Mouse (Mus musculus): ENCODE results near the gene Dhdds. TPM values are rescaled to one million over a fixed set of nuclear protein-coding genes. Genes with fewer than 3 reads are reported as not detected.

The Dhdds gene
- 32.0 and 37.0 TPM in 2 replicates for polyA plus RNA-seq (2012; rRNA removed)

- H3K27me3 ChIP-seq (replicated peaks; ENCODE audit: control insufficient read depth, insufficient read depth, low read length) = no peaks in the 10 kb centered on the region
- no peaks in the 10 kb centered on the region; the same call in 1 of the 2 replicates for H3K4me1 ChIP-seq (ENCODE audit: control insufficient read depth, insufficient read depth, low read length)
- peak within 1 kb of the TSS; percentile 30; the same call in 1 of the 2 replicates for H3K27ac ChIP-seq (ENCODE audit: insufficient read depth, low read depth, low read length)
- peak; percentile 97 for DNase-seq
- no peak for TF ChIP-seq POLR2A (IDR thresholded peaks at IDR 0.05; ENCODE audit: low read depth, low read length)
- TF ChIP-seq CTCF (conservative IDR thresholded peaks at IDR 0.05; ENCODE audit: insufficient read depth, insufficient read length, low read depth, low read length) = no peak
- WGBS = under 1% methylated on average over 49 of the region's 49 CpGs
- peak within 1 kb of the TSS; percentile 77 for H3K4me3 ChIP-seq (ENCODE audit: insufficient read depth, low read depth, low read length)
- H3K36me3 ChIP-seq (ENCODE audit: control insufficient read depth, insufficient read depth, low read length) = no peaks in the 10 kb centered on the region
Observed at GRCm38 (mm10) chr4:134000466-134001438, at the start of gene Dhdds. TSS of gene Dhdds (minus strand) at chr4:134000918.

GRCm38 (mm10) chr4:134047648-134048047, 46.9 kb upstream of the Dhdds start:
- no peaks in the 10 kb centered on the region for H3K36me3 ChIP-seq (ENCODE audit: control insufficient read depth, insufficient read depth, low read length)
- WGBS = 70% methylated on average over 5 of the region's 5 CpGs
- no peak for DNase-seq
- no peak for TF ChIP-seq POLR2A (IDR thresholded peaks at IDR 0.05; ENCODE audit: low read depth, low read length)
- TF ChIP-seq CTCF (conservative IDR thresholded peaks at IDR 0.05; ENCODE audit: insufficient read depth, insufficient read length, low read depth, low read length) = no peak
- H3K27ac ChIP-seq (ENCODE audit: insufficient read depth, low read depth, low read length) = no peak overlapping the region
- H3K4me1 ChIP-seq (ENCODE audit: control insufficient read depth, insufficient read depth, low read length) = no peaks in the 10 kb centered on the region
- H3K4me3 ChIP-seq (ENCODE audit: insufficient read depth, low read depth, low read length) = no peak overlapping the region
- H3K27me3 ChIP-seq (replicated peaks; ENCODE audit: control insufficient read depth, insufficient read depth, low read length) = no peaks in the 10 kb centered on the region

- H3K36me3 ChIP-seq (ENCODE audit: control insufficient read depth, insufficient read depth, low read length) = no peaks in the 10 kb centered on the region
- H3K4me1 ChIP-seq (ENCODE audit: control insufficient read depth, insufficient read depth, low read length) = no peaks in the 10 kb centered on the region
- no peak overlapping the region for H3K4me3 ChIP-seq (ENCODE audit: insufficient read depth, low read depth, low read length)
- no peaks in the 10 kb centered on the region for H3K27me3 ChIP-seq (replicated peaks; ENCODE audit: control insufficient read depth, insufficient read depth, low read length)
- TF ChIP-seq POLR2A (IDR thresholded peaks at IDR 0.05; ENCODE audit: low read depth, low read length) = no peak
- TF ChIP-seq CTCF (conservative IDR thresholded peaks at IDR 0.05; ENCODE audit: insufficient read depth, insufficient read length, low read depth, low read length) = no peak
- DNase-seq = no peak
- WGBS = 53% methylated on average over 2 of the region's 2 CpGs
- H3K27ac ChIP-seq (ENCODE audit: insufficient read depth, low read depth, low read length) = no peak overlapping the region
Observed at GRCm38 (mm10) chr4:134043041-134043440, 42.3 kb upstream of the Dhdds start.

DNA sequence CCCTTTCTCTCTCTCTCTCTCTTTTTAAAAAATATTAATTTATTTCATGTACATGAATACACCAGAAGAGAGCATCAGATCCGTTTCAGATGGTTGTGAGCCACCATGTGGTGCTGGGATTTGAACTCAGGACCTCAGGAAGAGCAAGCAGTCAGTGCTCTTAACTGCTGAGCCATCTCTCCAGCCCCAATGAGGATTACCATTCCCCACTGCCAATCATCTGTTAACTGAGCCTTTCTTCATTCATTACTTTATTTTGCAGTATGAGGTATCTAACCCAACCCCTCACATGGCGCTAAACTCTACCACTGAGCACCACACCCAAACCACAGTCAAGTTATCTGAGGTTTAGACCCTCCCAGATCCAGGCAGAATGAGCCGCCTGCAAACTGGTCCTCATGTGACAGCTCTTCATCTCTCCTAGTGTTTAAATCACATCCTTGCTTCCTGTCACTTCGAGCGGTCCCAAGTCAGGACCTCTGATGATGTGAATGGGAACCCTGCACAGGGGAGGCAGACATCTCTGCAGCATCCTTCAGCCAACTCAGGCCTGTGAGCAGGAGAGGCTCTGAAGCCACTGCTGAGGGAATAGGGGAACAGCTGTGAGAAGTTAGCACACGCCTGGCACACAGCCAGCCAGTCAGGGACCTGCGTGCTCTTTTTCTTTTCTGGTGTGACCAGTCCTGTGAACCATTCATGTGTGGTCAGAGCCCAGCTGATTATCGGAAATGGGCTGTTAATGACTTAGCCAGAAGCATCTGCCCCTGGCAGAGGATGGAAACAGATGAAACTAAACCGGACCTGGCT, 40.8 kb upstream of the Dhdds start:
- no peak for DNase-seq
- no peaks in the 10 kb centered on the region for H3K36me3 ChIP-seq (ENCODE audit: control insufficient read depth, insufficient read depth, low read length)
- H3K27me3 ChIP-seq (replicated peaks; ENCODE audit: control insufficient read depth, insufficient read depth, low read length) = no peaks in the 10 kb centered on the region
- H3K4me1 ChIP-seq (ENCODE audit: control insufficient read depth, insufficient read depth, low read length) = no peaks in the 10 kb centered on the region
- TF ChIP-seq CTCF (conservative IDR thresholded peaks at IDR 0.05; ENCODE audit: insufficient read depth, insufficient read length, low read depth, low read length) = no peak
- TF ChIP-seq POLR2A (IDR thresholded peaks at IDR 0.05; ENCODE audit: low read depth, low read length) = no peak
- no peak overlapping the region for H3K27ac ChIP-seq (ENCODE audit: insufficient read depth, low read depth, low read length)
- H3K4me3 ChIP-seq (ENCODE audit: insufficient read depth, low read depth, low read length) = no peak overlapping the region
- 30% methylated on average over 9 of the region's 9 CpGs for WGBS

- no peaks in the 10 kb centered on the region for H3K4me1 ChIP-seq (ENCODE audit: control insufficient read depth, insufficient read depth, low read length)
- no peak overlapping the region for H3K4me3 ChIP-seq (ENCODE audit: insufficient read depth, low read depth, low read length)
- no peaks in the 10 kb centered on the region for H3K36me3 ChIP-seq (ENCODE audit: control insufficient read depth, insufficient read depth, low read length)
- 4% methylated on average over 16 of the region's 16 CpGs for WGBS
- no peaks in the 10 kb centered on the region for H3K27me3 ChIP-seq (replicated peaks; ENCODE audit: control insufficient read depth, insufficient read depth, low read length)
- DNase-seq = peak; percentile 77
- TF ChIP-seq CTCF (conservative IDR thresholded peaks at IDR 0.05; ENCODE audit: insufficient read depth, insufficient read length, low read depth, low read length) (peak; percentile 88), POLR2A (IDR thresholded peaks at IDR 0.05; ENCODE audit: low read depth, low read length) (no peak)
- H3K27ac ChIP-seq (ENCODE audit: insufficient read depth, low read depth, low read length) = no peak overlapping the region
Observed at GRCm38 (mm10) chr4:134035953-134036352, 35.2 kb upstream of the Dhdds start.

DNA sequence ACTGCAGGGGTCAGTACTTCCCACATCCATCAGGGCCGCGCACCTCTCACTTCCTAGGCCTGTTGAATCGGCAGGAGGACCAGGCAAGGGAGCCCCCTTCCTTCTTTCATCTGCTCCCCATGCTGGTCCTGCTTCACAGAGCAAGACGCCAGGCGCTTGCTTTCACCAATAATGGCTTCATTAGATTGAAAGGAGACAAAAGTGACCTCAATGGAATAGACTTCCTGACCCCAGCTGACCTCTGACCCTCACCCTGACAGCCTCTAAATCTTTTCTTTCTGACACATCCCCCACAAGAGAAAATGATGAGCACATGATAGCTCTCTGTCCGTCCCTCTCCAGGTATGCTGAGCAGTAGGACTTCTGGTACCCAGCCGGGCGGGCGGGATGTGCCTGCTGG, 25.1 kb upstream of the Dhdds start:
- TF ChIP-seq POLR2A (IDR thresholded peaks at IDR 0.05; ENCODE audit: low read depth, low read length) = no peak
- TF ChIP-seq CTCF (conservative IDR thresholded peaks at IDR 0.05; ENCODE audit: insufficient read depth, insufficient read length, low read depth, low read length) = no peak

More for the DNA sequence above, 25.1 kb upstream of the Dhdds start:
- H3K27me3 ChIP-seq (replicated peaks; ENCODE audit: control insufficient read depth, insufficient read depth, low read length) = no peaks in the 10 kb centered on the region
- WGBS = 65% methylated on average over 9 of the region's 9 CpGs
- H3K27ac ChIP-seq (ENCODE audit: insufficient read depth, low read depth, low read length) = no peak overlapping the region
- no peaks in the 10 kb centered on the region for H3K4me1 ChIP-seq (ENCODE audit: control insufficient read depth, insufficient read depth, low read length)
- DNase-seq = no peak
- no peak overlapping the region for H3K4me3 ChIP-seq (ENCODE audit: insufficient read depth, low read depth, low read length)
- H3K36me3 ChIP-seq (ENCODE audit: control insufficient read depth, insufficient read depth, low read length) = no peaks in the 10 kb centered on the region

Data from kidney, adult 2 months (tissue).